Mouse (Mus musculus): Measurements from ENCODE around the gene Tead4. TPM values are rescaled to one million over a fixed set of nuclear protein-coding genes. Genes with fewer than 3 reads are reported as not detected.

The Tead4 gene
- polyA plus RNA-seq, 1 experiment from 2014 or later: 1.4 TPM

DNA sequence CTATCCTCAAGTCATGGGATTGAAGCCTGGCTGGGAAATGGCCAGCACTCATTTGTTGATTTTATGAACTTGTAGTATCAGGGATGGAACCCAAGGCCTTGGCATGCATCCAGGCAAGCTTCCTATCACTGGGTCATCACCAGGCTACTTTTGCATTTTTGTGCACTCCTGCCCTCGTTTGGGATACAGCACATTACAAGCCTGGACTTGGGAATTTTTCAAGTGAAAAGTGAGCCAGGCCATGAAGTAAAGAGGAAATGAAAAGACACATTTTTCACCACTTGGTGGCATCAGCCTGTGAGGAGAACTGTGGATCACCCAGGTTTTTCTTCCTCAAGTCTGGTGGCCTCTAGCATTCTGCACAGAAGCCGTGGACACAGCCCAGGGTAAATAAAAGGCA, 117.1 kb downstream of the Tead4 start:
- Histone ChIP-seq H3K4me3 (ENCODE audit: low read depth, low read length) (no peak overlapping the region), H3K9ac (replicated peaks; ENCODE audit: low read depth, low read length) (no peak overlapping the region), H3K36me3 (ENCODE audit: control insufficient read depth, insufficient read depth, low read length) (no peaks in the 10 kb centered on the region), H3K9me3 (ENCODE audit: control insufficient read depth, low read depth, low read length) (no peaks in the 10 kb centered on the region), H3K27me3 (ENCODE audit: control insufficient read depth, insufficient read depth, low read length) (no peaks in the 10 kb centered on the region), H3K4me1 (ENCODE audit: control insufficient read depth, insufficient read depth, low read length) (no peaks in the 10 kb centered on the region), H3K27ac (ENCODE audit: low read length) (no peak overlapping the region), H3K4me2 (replicated peaks; ENCODE audit: low read depth, low read length) (no peak overlapping the region)
- no peak for ATAC-seq (ENCODE audit: insufficient number of reproducible peaks, insufficient read depth, low FRiP score, low read depth)
- 35% methylated on average over 2 of the region's 2 CpGs for WGBS

DNA sequence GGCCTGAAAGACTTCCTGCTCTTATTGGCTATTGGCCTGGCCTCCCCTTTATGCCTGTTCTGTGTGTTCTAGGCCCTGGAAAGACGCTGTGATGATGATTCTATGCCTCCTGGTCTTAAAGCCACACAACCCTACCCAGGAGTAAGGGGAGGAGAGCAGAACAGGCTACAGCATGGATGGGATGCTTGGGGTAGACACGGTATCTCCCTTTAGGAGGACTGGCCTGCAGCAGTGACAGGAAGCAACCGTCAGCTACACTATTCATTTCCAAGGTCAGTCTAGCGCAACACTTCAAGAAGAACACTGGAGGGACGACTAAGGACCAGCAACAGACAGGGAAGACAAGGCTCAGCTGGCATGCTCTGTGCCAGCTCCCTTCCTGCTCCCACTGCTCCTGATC, 119.4 kb downstream of the Tead4 start:
- no peak for ATAC-seq (ENCODE audit: insufficient number of reproducible peaks, insufficient read depth, low FRiP score, low read depth)
- 55% methylated on average over 5 of the region's 5 CpGs for WGBS
- Histone ChIP-seq H3K4me1 (ENCODE audit: control insufficient read depth, insufficient read depth, low read length) (no peaks in the 10 kb centered on the region), H3K27ac (ENCODE audit: low read length) (no peak overlapping the region), H3K4me2 (replicated peaks; ENCODE audit: low read depth, low read length) (no peak overlapping the region), H3K36me3 (ENCODE audit: control insufficient read depth, insufficient read depth, low read length) (no peaks in the 10 kb centered on the region), H3K9ac (replicated peaks; ENCODE audit: low read depth, low read length) (no peak overlapping the region), H3K9me3 (ENCODE audit: control insufficient read depth, low read depth, low read length) (no peaks in the 10 kb centered on the region), H3K4me3 (ENCODE audit: low read depth, low read length) (no peak overlapping the region), H3K27me3 (ENCODE audit: control insufficient read depth, insufficient read depth, low read length) (no peaks in the 10 kb centered on the region)

GRCm38 (mm10) chr6:128179651-128180050, 121.0 kb downstream of the Tead4 start:
- WGBS: 92% methylated on average over 1 of the region's 1 CpGs

DNA sequence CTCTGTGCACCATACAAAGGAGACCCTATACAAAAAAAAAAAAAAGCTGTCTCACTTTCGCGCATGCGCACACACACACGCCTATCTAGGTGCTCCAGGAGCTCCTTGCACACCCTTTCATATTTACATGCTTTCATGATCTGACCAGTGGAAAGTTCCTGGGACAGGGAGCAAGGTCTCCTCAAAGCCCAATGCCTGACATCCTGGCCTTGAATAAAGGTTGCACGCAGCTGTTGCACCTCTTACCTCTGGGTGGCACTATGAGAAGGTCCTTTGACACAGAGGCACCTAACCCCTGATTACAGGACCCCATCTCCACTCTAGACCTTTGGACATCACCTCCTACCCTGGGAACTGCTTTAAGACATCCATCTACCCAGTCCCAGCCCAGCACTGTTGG, 121.4 kb downstream of the Tead4 start:
- no peaks in the 10 kb centered on the region for H3K36me3 ChIP-seq (ENCODE audit: control insufficient read depth, insufficient read depth, low read length)
- ATAC-seq (ENCODE audit: insufficient number of reproducible peaks, insufficient read depth, low FRiP score, low read depth): no peak
- no peaks in the 10 kb centered on the region for H3K27me3 ChIP-seq (ENCODE audit: control insufficient read depth, insufficient read depth, low read length)
- no peak overlapping the region for H3K4me2 ChIP-seq (replicated peaks; ENCODE audit: low read depth, low read length)
- no peaks in the 10 kb centered on the region for H3K4me1 ChIP-seq (ENCODE audit: control insufficient read depth, insufficient read depth, low read length)
- H3K9me3 ChIP-seq (ENCODE audit: control insufficient read depth, low read depth, low read length): no peaks in the 10 kb centered on the region
- H3K4me3 ChIP-seq (ENCODE audit: low read depth, low read length): no peak overlapping the region
- H3K27ac ChIP-seq (ENCODE audit: low read length): no peak overlapping the region
- no peak overlapping the region for H3K9ac ChIP-seq (replicated peaks; ENCODE audit: low read depth, low read length)
- WGBS: 74% methylated on average over 5 of the region's 5 CpGs

More at GRCm38 (mm10) chr6:128179651-128180050, 121.0 kb downstream of the Tead4 start:
- H3K4me2 ChIP-seq (replicated peaks; ENCODE audit: low read depth, low read length): no peak overlapping the region
- H3K27ac ChIP-seq (ENCODE audit: low read length): no peak overlapping the region
- no peaks in the 10 kb centered on the region for H3K27me3 ChIP-seq (ENCODE audit: control insufficient read depth, insufficient read depth, low read length)
- H3K9me3 ChIP-seq (ENCODE audit: control insufficient read depth, low read depth, low read length): no peaks in the 10 kb centered on the region
- H3K4me1 ChIP-seq (ENCODE audit: control insufficient read depth, insufficient read depth, low read length): no peaks in the 10 kb centered on the region
- H3K36me3 ChIP-seq (ENCODE audit: control insufficient read depth, insufficient read depth, low read length): no peaks in the 10 kb centered on the region
- H3K4me3 ChIP-seq (ENCODE audit: low read depth, low read length): no peak overlapping the region
- no peak overlapping the region for H3K9ac ChIP-seq (replicated peaks; ENCODE audit: low read depth, low read length)
- no peak for ATAC-seq (ENCODE audit: insufficient number of reproducible peaks, insufficient read depth, low FRiP score, low read depth)

DNA sequence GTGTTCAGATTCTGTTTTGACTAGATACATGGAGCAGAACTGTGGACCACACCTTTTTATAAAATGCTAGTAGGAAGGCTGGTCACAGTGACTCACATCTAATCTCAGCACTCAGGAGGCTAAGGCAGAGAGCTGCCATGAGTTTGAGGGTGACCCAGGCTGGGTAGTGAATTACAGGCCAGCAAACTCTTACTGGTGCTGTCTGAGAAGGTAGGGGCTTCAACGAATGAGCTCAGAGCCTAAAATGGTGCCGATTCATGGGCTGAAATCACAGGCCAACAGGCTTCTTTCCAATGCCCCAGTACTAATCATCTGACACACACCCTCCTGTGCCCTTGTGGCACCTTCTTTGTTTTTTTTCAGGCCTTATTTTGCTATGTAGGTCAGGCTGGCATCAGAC, 121.9 kb downstream of the Tead4 start:
- Histone ChIP-seq H3K4me1 (ENCODE audit: control insufficient read depth, insufficient read depth, low read length) (no peaks in the 10 kb centered on the region), H3K4me2 (replicated peaks; ENCODE audit: low read depth, low read length) (no peak overlapping the region), H3K4me3 (ENCODE audit: low read depth, low read length) (no peak overlapping the region), H3K9me3 (ENCODE audit: control insufficient read depth, low read depth, low read length) (no peaks in the 10 kb centered on the region), H3K27me3 (ENCODE audit: control insufficient read depth, insufficient read depth, low read length) (no peaks in the 10 kb centered on the region), H3K27ac (ENCODE audit: low read length) (no peak overlapping the region), H3K9ac (replicated peaks; ENCODE audit: low read depth, low read length) (no peak overlapping the region), H3K36me3 (ENCODE audit: control insufficient read depth, insufficient read depth, low read length) (no peaks in the 10 kb centered on the region)
- 83% methylated on average over 2 of the region's 2 CpGs for WGBS
- ATAC-seq (ENCODE audit: insufficient number of reproducible peaks, insufficient read depth, low FRiP score, low read depth): no peak

Other genes with a start within 250 kb of the Tead4 start
- gene Tspan9, start 157.2 kb downstream of the Tead4 start, polyA plus RNA-seq (2014; fragmentation: Nextera tagmentation; extraction: Ambion mirVana): 124 and 139 TPM in 2 replicates
- gene Tulp3, start 55.0 kb upstream of the Tead4 start, polyA plus RNA-seq (2014; fragmentation: Nextera tagmentation; extraction: Ambion mirVana): 18.5 and 21.7 TPM in 2 replicates
- 126 and 137 TPM in 2 replicates for gene Rhno1, start 62.1 kb upstream of the Tead4 start, polyA plus RNA-seq (2014; fragmentation: Nextera tagmentation; extraction: Ambion mirVana)
- gene Foxm1, start 62.1 kb upstream of the Tead4 start, polyA plus RNA-seq (2014; fragmentation: Nextera tagmentation; extraction: Ambion mirVana): 34.9 and 38.7 TPM in 2 replicates
- gene Tex52, start 74.6 kb upstream of the Tead4 start, polyA plus RNA-seq (2014; fragmentation: Nextera tagmentation; extraction: Ambion mirVana): 0.30 and 0.39 TPM in 2 replicates
- not detected in 2 replicates for gene Gm44596, start 74.7 kb upstream of the Tead4 start, polyA plus RNA-seq (2014; fragmentation: Nextera tagmentation; extraction: Ambion mirVana)
- gene Nrip2, start 98.5 kb upstream of the Tead4 start, polyA plus RNA-seq (2014; fragmentation: Nextera tagmentation; extraction: Ambion mirVana): 5.8 and 7.4 TPM in 2 replicates
- gene Itfg2, start 124.1 kb upstream of the Tead4 start, polyA plus RNA-seq (2014; fragmentation: Nextera tagmentation; extraction: Ambion mirVana): 33.4 and 39.0 TPM in 2 replicates
- gene Fkbp4, start 137.9 kb upstream of the Tead4 start, polyA plus RNA-seq (2014; fragmentation: Nextera tagmentation; extraction: Ambion mirVana): 392 and 413 TPM in 2 replicates
- gene Pzp, start 225.9 kb upstream of the Tead4 start, polyA plus RNA-seq (2014; fragmentation: Nextera tagmentation; extraction: Ambion mirVana): 0.07 and 0.10 TPM in 2 replicates

Measured in stomach, embryonic 14.5 days (tissue).